Mouse (Mus musculus) lung, adult 2 months (tissue): ENCODE measurements around the gene Pex5. TPM values are rescaled to one million over a fixed set of nuclear protein-coding genes. Genes with fewer than 3 reads are reported as not detected.
A peak's percentile ranks its signal among the peaks of the same experiment; 100 is the strongest.
"Not testable (repeated sequence)": the region's sequence is repeated elsewhere in the genome, so short reads cannot be mapped to it uniquely, and the experiment has no call there.

ENCODE experiments used
- DNase-seq: peaks from one replicate; pipeline ENCODE4 v3.0.0; 2022
- H3K4me1 ChIP-seq: fragments of 200-500 bp; 2 replicates; pipeline ENCODE4 v1.6.1; 2011; ENCODE audit warnings: low read length; ENCODE audit not compliant: control insufficient read depth, insufficient read depth
- H3K4me3 ChIP-seq: fragments of 200-500 bp; replicated peaks from 2 replicates; pipeline ENCODE3; 2011; ENCODE audit warnings: low read depth, mild to moderate bottlenecking, control low read depth, low read length; ENCODE audit errors: extremely low read depth
- CTCF ChIP-seq: fragments of 200-500 bp; IDR thresholded peaks from 2 replicates; pipeline ENCODE4 v1.5.1; 2011; ENCODE audit warnings: mild to moderate bottlenecking, low read length, control low read depth; ENCODE audit not compliant: insufficient read depth
- POLR2A ChIP-seq: fragments of 200-500 bp; IDR thresholded peaks from 2 replicates; pipeline ENCODE4 v1.6.1; 2011; ENCODE audit warnings: low read depth, mild to moderate bottlenecking, control low read depth, low read length, borderline replicate concordance; ENCODE audit errors: extremely low read depth
- WGBS: fragments of 180-500 bp; shearing (Covaris S2); methylation state at CpG from one replicate; pipeline ENCODE4 v1.1.7; 2018; 5-methylcytosine and 5-hydroxymethylcytosine counted together
- polyA plus RNA-seq: library from polyadenylated mRNA; depleted of rRNA; stranded (reverse); fragments of >200 nt; gene quantifications from 2 replicates; pipeline ENCODE4 v1.2.3, GENCODE M21; 2012

The Pex5 gene
- polyA plus RNA-seq, 1 experiment, result 31.2 TPM

GRCm38 (mm10) chr6:124414150-124414926, 529 bp downstream of the Pex5 start:
- DNase-seq, result peak; percentile 51
- peaks cover 2% of the 10 kb centered on the region; the same call in 1 of the 2 replicates for H3K4me1 ChIP-seq
- peak overlapping the region; percentile 91 for H3K4me3 ChIP-seq
- WGBS, result 2% methylated on average over 45 of the region's 45 CpGs
- TF ChIP-seq POLR2A (no peak), CTCF (no peak)

GRCm38 (mm10) chr6:124413770-124414149, 1.1 kb downstream of the Pex5 start:
- peak overlapping the region; percentile 91 for H3K4me3 ChIP-seq
- H3K4me1 ChIP-seq, result peaks cover 2% of the 10 kb centered on the region; the same call in 1 of the 2 replicates
- TF ChIP-seq CTCF, result no peak
- no peak for TF ChIP-seq POLR2A
- no peak for DNase-seq
- WGBS, result 48% methylated on average over 3 of the region's 3 CpGs

GRCm38 (mm10) chr6:124408355-124408754, 6.5 kb downstream of the Pex5 start:
- no peak for TF ChIP-seq POLR2A
- TF ChIP-seq CTCF, result no peak
- Histone ChIP-seq H3K4me3 (no peak overlapping the region), H3K4me1 (no peaks in the 10 kb centered on the region)
- WGBS, result 79% methylated on average over 5 of the region's 5 CpGs
- no peak for DNase-seq

GRCm38 (mm10) chr6:124407180-124407579, 7.7 kb downstream of the Pex5 start:
- no peak for DNase-seq
- no peak overlapping the region for H3K4me3 ChIP-seq
- H3K4me1 ChIP-seq, result no peaks in the 10 kb centered on the region
- TF ChIP-seq POLR2A (no peak), CTCF (no peak)

GRCm38 (mm10) chr6:124406326-124406725, 8.5 kb downstream of the Pex5 start:
- TF ChIP-seq POLR2A (no peak), CTCF (no peak)
- Histone ChIP-seq H3K4me1 (no peaks in the 10 kb centered on the region), H3K4me3 (no peak overlapping the region)
- DNase-seq, result no peak
- 92% methylated on average over 10 of the region's 10 CpGs for WGBS

- H3K4me3 ChIP-seq, result no peak overlapping the region
- no peak for DNase-seq
- WGBS, result 83% methylated on average over 6 of the region's 6 CpGs
- TF ChIP-seq CTCF (no peak), POLR2A (no peak)
- no peaks in the 10 kb centered on the region for H3K4me1 ChIP-seq
These were observed 15.1 kb downstream of the Pex5 start for GRCm38 (mm10) chr6:124399738-124400137.

- not testable (repeated sequence) for DNase-seq, H3K4me3 ChIP-seq, H3K4me1 ChIP-seq
- WGBS, result 93% methylated on average over 3 of the region's 3 CpGs
These were observed 19.9 kb downstream of the Pex5 start for GRCm38 (mm10) chr6:124394991-124395390.

- 9% methylated on average over 5 of the region's 5 CpGs for WGBS
- DNase-seq, result no peak
These were observed 34.7 kb downstream of the Pex5 start for GRCm38 (mm10) chr6:124380142-124380541.

GRCm38 (mm10) chr6:124379331-124379730, 35.5 kb downstream of the Pex5 start:
- DNase-seq, result peak; percentile 18
- Histone ChIP-seq H3K4me1 (no peaks in the 10 kb centered on the region), H3K4me3 (no peak overlapping the region)
- no peak for TF ChIP-seq POLR2A
- TF ChIP-seq CTCF, result peak; percentile 42; the same call in 1 of the 2 replicates
- 31% methylated on average over 10 of the region's 10 CpGs for WGBS

More at GRCm38 (mm10) chr6:124380142-124380541, 34.7 kb downstream of the Pex5 start:
- TF ChIP-seq POLR2A (no peak), CTCF (no peak)
- Histone ChIP-seq H3K4me3 (no peak overlapping the region), H3K4me1 (no peaks in the 10 kb centered on the region)

GRCm38 (mm10) chr6:124377494-124378255, 37.2 kb downstream of the Pex5 start:
- no peaks in the 10 kb centered on the region for H3K4me1 ChIP-seq
- no peak overlapping the region for H3K4me3 ChIP-seq
- TF ChIP-seq CTCF, result no peak
- 55% methylated on average over 4 of the region's 4 CpGs for WGBS
- no peak for DNase-seq
